Mouse (Mus musculus): ENCODE measurements around the gene Glud1.
A peak's percentile ranks its signal among the peaks of the same experiment; 100 is the strongest.
"Not testable (repeated sequence)": the region's sequence is repeated elsewhere in the genome, so short reads cannot be mapped to it uniquely, and the experiment has no call there.

Gene Glud1

GRCm38 (mm10) chr14:34311691-34312090 is 1.2 kb downstream of the Glud1 start:
- peak; percentile 60 for DNase-seq (ENCODE audit: low read depth, low spot score)

GRCm38 (mm10) chr14:34312339-34313048 is 2.0 kb downstream of the Glud1 start:
- DNase-seq (ENCODE audit: low read depth, low spot score), result peak; percentile 84

GRCm38 (mm10) chr14:34313612-34314011 is 3.1 kb downstream of the Glud1 start:
- no peak for DNase-seq (ENCODE audit: low read depth, low spot score)

GRCm38 (mm10) chr14:34314383-34314782 is 3.9 kb downstream of the Glud1 start:
- not testable (repeated sequence) for DNase-seq (ENCODE audit: low read depth, low spot score)

GRCm38 (mm10) chr14:34314796-34315195 is 4.3 kb downstream of the Glud1 start:
- DNase-seq (ENCODE audit: low read depth, low spot score), result no peak

- DNase-seq (ENCODE audit: low read depth, low spot score), result peak; percentile 51
Measured at GRCm38 (mm10) chr14:34316346-34316745, 5.8 kb downstream of the Glud1 start.

GRCm38 (mm10) chr14:34317431-34317830 is 6.9 kb downstream of the Glud1 start:
- no peak for DNase-seq (ENCODE audit: low read depth, low spot score)

GRCm38 (mm10) chr14:34318113-34318512 is 7.6 kb downstream of the Glud1 start:
- no peak for DNase-seq (ENCODE audit: low read depth, low spot score)

GRCm38 (mm10) chr14:34323576-34324085 is 13.1 kb downstream of the Glud1 start:
- peak; percentile 88 for DNase-seq (ENCODE audit: low read depth, low spot score)

GRCm38 (mm10) chr14:34326606-34327005 is 16.1 kb downstream of the Glud1 start:
- no peak for DNase-seq (ENCODE audit: low read depth, low spot score)

- DNase-seq (ENCODE audit: low read depth, low spot score), result no peak
Measured at GRCm38 (mm10) chr14:34327618-34328017, 17.1 kb downstream of the Glud1 start.

- DNase-seq (ENCODE audit: low read depth, low spot score), result no peak
Measured at GRCm38 (mm10) chr14:34330657-34331158, 20.2 kb downstream of the Glud1 start.

GRCm38 (mm10) chr14:34331886-34332285 is 21.4 kb downstream of the Glud1 start:
- no peak for DNase-seq (ENCODE audit: low read depth, low spot score)

GRCm38 (mm10) chr14:34332476-34332875 is 21.9 kb downstream of the Glud1 start:
- no peak for DNase-seq (ENCODE audit: low read depth, low spot score)

- DNase-seq (ENCODE audit: low read depth, low spot score), result no peak
Measured at GRCm38 (mm10) chr14:34339446-34339845, 28.9 kb downstream of the Glud1 start.

GRCm38 (mm10) chr14:34341993-34342392 is 31.5 kb downstream of the Glud1 start:
- DNase-seq (ENCODE audit: low read depth, low spot score), result no peak

GRCm38 (mm10) chr14:34343078-34343477 is 32.6 kb downstream of the Glud1 start:
- DNase-seq (ENCODE audit: low read depth, low spot score), result no peak

- DNase-seq (ENCODE audit: low read depth, low spot score), result no peak
Measured at GRCm38 (mm10) chr14:34344361-34344760, 33.8 kb downstream of the Glud1 start.

GRCm38 (mm10) chr14:34345771-34346566 is 35.4 kb downstream of the Glud1 start:
- peak; percentile 64 for DNase-seq (ENCODE audit: low read depth, low spot score)

- DNase-seq (ENCODE audit: low read depth, low spot score), result no peak
Measured at GRCm38 (mm10) chr14:34347084-34347483, 36.6 kb downstream of the Glud1 start.

- no peak for DNase-seq (ENCODE audit: low read depth, low spot score)
Measured at GRCm38 (mm10) chr14:34348301-34348700, 37.8 kb downstream of the Glud1 start.

GRCm38 (mm10) chr14:34349007-34349406 is 38.5 kb downstream of the Glud1 start:
- DNase-seq (ENCODE audit: low read depth, low spot score), result peak; percentile 82
